Mouse (Mus musculus) cortical plate, adult 2 months (tissue): ENCODE data around the gene Ttf2.

ENCODE experiments used
- CTCF ChIP-seq: fragments of 200-500 bp; IDR thresholded peaks from 2 replicates; pipeline ENCODE4 v1.5.1; 2011; ENCODE audit warnings: mild to moderate bottlenecking, control low read depth, low read length; ENCODE audit not compliant: insufficient read depth; ENCODE audit errors: extremely low read depth
- POLR2A ChIP-seq: fragments of 200-500 bp; IDR thresholded peaks from 2 replicates; pipeline ENCODE4 v1.6.1; 2011; ENCODE audit warnings: mild to moderate bottlenecking, low read length, control low read depth; ENCODE audit not compliant: insufficient read depth; ENCODE audit errors: extremely low read depth

GRCm38 (mm10) chr3:101003575-101004356 lies 34.3 kb upstream of the Ttf2 start:
- TF ChIP-seq CTCF: no peak
- no peak for TF ChIP-seq POLR2A
